Mouse (Mus musculus) naive thymus-derived CD4-positive, alpha-beta T cell, adult 5 months (primary cell): Measurements from ENCODE around the gene Necap1. TPM values are rescaled to one million over a fixed set of nuclear protein-coding genes. Genes with fewer than 3 reads are reported as not detected.

Source experiments
- polyA plus RNA-seq: library from polyadenylated mRNA; unstranded; fragments of 100-300 nt; shearing (Covaris generic); gene quantifications from one replicate; pipeline ENCODE4 v1.2.1, GENCODE M21; 2017

Gene Necap1
- 59.3 TPM for polyA plus RNA-seq

DNA sequence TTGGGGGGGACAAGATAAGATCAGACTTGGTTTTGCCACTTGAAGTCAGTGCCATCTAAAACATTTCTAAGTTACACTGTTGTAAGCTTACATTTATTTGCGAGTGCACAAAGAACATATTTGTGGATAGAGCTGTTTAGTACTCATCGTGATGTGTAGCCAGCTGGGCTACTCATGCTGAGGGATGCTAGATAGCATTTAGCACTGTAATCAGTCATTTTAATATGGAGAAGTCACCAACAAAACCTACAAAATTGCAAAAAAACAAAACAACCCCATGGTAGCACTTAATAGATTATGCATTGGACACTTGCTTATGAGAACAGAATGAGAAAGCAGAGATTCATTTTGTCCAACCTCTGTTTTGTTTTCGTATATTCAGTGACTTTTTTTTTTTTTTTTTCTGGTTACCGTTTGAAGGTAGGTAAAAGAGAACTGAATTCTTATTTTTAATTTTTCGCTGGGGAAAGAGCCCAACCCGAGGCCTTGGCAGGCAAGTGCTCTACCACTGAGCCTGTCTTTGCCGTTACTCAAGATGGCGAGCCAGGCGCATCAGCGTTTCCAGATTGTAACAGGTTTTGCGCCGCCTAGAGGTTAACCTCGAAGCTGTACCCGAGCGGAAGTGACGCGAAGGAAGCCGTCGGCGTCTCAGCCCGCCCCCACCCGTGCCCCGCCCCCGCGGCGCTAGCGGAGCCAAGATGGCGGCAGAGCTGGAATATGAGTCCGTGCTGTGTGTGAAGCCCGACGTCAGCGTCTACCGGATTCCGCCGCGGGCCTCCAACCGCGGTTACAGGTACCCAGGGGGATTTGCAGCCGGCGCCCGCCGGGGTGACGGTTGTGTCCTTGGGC, at the start of gene Necap1:
Necap1 (plus strand) TSS at position 604 of the 849 bp plus-strand sequence.

DNA sequence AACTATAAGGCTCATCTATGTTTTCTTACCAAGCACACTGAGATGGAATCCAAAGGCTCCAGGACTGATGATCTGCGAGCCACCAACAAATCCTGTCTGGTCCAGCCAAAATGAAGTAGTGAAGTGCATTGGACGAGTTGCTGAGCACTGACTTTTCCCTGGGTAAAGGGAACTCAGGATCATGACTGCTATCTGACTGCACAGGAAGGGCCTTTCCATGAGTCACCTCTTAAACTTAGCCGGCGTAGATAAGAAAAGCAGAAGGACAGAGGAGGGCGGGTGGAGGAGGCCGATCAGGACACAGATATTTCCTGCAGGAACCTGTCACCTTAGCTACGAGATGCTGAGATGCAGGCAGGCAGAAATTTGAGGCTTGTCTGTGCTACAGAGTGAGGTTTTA, 18.3 kb upstream of the Necap1 start, which contains the start of gene C3ar1:
C3ar1 (minus strand) TSS at position 207 of the 400 bp plus-strand sequence.

DNA sequence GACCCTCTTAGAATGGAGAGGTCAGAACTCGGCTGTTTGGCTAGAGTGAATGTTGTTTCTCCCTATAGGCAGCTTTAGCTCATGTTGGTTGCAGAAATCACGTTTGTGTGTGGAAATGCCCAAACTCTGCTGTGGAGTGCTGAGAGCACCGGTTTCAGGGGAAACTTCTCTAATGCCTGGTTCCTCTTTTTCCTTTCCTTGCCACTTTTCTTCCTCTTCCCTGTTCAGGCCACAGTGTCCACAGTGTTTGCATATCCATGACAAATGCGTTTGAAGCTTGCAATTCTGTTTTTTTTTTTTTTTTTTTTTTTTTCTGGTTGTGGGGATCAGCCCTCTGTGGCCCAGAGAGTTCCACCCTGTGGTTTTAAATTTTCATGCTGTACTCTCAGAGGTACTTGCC, 47.2 kb downstream of the Necap1 start, which contains the start of gene Clec4a1:
Clec4a1 (plus strand) TSS at position 398 of the 400 bp plus-strand sequence.

Other genes starting within 250 kb of the Necap1 start
- not detected for gene Dppa3, start 248.1 kb upstream of the Necap1 start, polyA plus RNA-seq
- not detected for gene Nanog, start 167.0 kb upstream of the Necap1 start, polyA plus RNA-seq
- 29.8 TPM for gene Slc2a3, start 72.8 kb upstream of the Necap1 start, polyA plus RNA-seq
- 40.7 TPM for gene Foxj2, start 54.6 kb upstream of the Necap1 start, polyA plus RNA-seq
- 0.07 TPM for gene C3ar1, start 18.3 kb upstream of the Necap1 start, polyA plus RNA-seq
- not detected for gene Clec4a1, start 47.4 kb downstream of the Necap1 start, polyA plus RNA-seq
- gene Clec4a3, start 78.0 kb downstream of the Necap1 start, polyA plus RNA-seq, result not detected
- not detected for gene Clec4a4, start 115.9 kb downstream of the Necap1 start, polyA plus RNA-seq
- not detected for gene Clec4b1, start 175.5 kb downstream of the Necap1 start, polyA plus RNA-seq
- not detected for gene Clec4a2, start 232.0 kb downstream of the Necap1 start, polyA plus RNA-seq